Mouse (Mus musculus): ENCODE data around the gene Traf3ip2. TPM values are rescaled to one million over a fixed set of nuclear protein-coding genes. Genes with fewer than 3 reads are reported as not detected.

The Traf3ip2 gene
- total RNA-seq, 2 experiments from 2014 or later: not detected

GRCm38 (mm10) chr10:39629746-39630552 lies 17.2 kb downstream of the Traf3ip2 start:
- ATAC-seq (replicated peaks; ENCODE audit: low FRiP score, poor library complexity, severe bottlenecking): no peak

DNA sequence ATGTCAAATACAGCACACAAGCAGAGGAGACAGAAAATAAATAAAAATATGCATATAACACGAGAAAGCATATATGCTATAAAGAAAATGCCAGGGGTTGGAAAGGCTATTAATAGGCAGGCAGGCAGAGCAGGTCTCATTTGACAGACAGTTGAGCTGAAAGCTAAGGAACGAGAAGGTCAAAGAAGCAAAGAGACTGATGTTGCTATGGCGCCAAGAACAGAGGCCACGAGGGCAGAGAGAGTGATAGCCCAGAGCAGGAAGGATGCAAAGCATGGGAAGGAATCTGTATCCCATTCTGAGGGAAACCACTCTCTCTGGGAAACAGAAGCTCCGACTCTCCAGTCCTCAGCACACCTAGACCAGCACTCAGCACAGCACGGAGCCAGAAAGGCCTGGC lies 18.1 kb downstream of the Traf3ip2 start:
- ATAC-seq (replicated peaks; ENCODE audit: low FRiP score, poor library complexity, severe bottlenecking): no peak

- ATAC-seq (replicated peaks; ENCODE audit: low FRiP score, poor library complexity, severe bottlenecking): no peak
Observed at GRCm38 (mm10) chr10:39631627-39632026, 18.9 kb downstream of the Traf3ip2 start.

GRCm38 (mm10) chr10:39633379-39633778 lies 20.6 kb downstream of the Traf3ip2 start:
- ATAC-seq (replicated peaks; ENCODE audit: low FRiP score, poor library complexity, severe bottlenecking): no peak

DNA sequence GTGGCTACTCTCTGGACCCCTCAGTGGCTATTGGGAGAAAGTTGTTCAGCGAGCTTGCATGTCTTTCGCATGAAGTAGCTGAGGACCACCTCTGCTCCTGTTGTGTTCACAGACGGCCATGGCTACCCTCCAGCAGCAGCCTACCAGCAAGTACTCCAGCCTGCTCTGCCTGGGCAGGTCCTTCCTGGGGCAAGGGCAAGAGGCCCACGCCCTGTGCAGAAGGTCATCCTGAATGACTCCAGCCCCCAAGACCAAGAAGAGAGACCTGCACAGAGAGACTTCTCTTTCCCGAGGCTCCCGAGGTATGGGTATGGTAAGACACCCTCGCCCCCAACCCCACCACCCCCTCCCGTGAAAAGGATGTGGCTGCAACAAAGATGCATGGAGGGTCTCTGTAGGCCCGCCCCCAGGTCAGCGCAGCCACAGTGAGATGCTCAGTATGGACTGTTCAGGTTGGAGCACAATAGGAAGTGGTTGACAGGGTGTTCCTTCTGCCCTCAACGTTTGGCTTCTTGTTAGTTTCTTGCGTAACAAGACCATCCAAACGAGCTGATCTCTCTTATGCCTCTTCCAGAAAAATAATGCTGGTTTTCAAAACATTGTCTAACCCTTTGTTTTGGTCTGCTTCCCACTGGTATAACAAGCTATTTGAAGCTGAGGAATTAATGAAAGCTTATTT lies 21.8 kb downstream of the Traf3ip2 start:
- no peak for ATAC-seq (replicated peaks; ENCODE audit: low FRiP score, poor library complexity, severe bottlenecking)

GRCm38 (mm10) chr10:39638862-39639261 lies 26.1 kb downstream of the Traf3ip2 start:
- ATAC-seq (replicated peaks; ENCODE audit: low FRiP score, poor library complexity, severe bottlenecking): no peak

DNA sequence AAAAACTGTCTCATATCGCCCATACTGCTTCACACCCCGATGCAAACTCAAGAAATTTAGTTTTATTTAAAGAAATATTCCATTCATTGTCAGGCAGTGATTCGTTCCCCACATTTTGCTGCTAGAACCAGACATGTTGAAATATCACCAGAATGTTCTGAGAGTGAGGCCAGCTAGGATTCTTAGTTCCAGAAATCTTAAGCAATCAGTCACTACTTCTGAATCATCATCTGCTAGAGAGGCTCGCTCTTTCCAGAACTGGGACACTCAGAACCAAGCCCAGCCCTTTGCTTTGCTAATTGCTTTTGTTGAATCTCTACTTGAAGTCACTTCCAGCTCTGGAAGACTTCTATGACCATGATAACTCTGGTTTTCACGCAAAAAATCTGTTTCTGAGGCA lies 27.0 kb downstream of the Traf3ip2 start:
- no peak for ATAC-seq (replicated peaks; ENCODE audit: low FRiP score, poor library complexity, severe bottlenecking)

- no peak for ATAC-seq (replicated peaks; ENCODE audit: low FRiP score, poor library complexity, severe bottlenecking)
Observed at GRCm38 (mm10) chr10:39640817-39641226, 28.1 kb downstream of the Traf3ip2 start.

DNA sequence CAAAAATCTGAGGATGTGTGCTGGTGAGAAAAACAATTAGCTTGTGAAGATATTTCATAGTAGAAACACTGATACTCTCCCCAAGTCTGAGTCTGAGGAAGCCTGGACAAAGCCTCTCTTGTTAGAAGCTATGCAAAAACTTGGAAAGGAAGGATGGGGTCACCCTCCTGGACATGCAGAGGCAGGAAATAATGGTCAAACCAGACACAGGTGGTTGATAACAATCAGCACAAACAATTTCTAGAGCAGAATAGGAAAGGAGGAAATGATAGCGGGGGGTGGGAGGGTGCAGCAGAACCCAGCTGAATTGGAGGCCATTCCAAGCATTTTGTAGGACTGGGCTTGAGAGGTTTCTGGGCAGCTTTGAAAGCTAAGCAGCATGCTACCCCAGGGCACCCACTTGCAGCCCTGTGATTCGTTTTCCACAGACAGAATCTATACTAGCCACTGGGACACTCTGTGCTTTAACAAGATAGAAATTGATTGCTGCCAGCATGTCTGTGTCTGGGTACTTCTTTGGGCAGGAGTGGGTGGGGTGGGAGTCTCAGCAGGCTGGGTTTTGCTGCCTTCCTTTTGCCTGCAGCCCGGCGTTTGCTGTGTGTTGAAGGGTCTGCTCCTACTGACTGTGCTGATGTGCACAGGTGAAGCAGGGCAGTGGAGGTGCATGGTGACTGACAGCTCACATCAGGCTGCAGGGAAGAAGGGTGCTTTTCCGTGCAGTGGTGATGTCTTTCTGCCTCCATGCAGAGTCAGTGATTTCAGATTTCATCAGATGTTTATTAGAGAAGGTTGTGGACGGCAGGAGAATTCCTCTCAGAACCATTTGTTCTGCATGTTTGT lies 33.3 kb downstream of the Traf3ip2 start:
- ATAC-seq (replicated peaks; ENCODE audit: low FRiP score, poor library complexity, severe bottlenecking): no peak

GRCm38 (mm10) chr10:39646629-39647019 lies 33.9 kb downstream of the Traf3ip2 start:
- no peak for ATAC-seq (replicated peaks; ENCODE audit: low FRiP score, poor library complexity, severe bottlenecking)

- no peak for ATAC-seq (replicated peaks; ENCODE audit: low FRiP score, poor library complexity, severe bottlenecking)
Observed at GRCm38 (mm10) chr10:39647118-39647517, 34.4 kb downstream of the Traf3ip2 start.

DNA sequence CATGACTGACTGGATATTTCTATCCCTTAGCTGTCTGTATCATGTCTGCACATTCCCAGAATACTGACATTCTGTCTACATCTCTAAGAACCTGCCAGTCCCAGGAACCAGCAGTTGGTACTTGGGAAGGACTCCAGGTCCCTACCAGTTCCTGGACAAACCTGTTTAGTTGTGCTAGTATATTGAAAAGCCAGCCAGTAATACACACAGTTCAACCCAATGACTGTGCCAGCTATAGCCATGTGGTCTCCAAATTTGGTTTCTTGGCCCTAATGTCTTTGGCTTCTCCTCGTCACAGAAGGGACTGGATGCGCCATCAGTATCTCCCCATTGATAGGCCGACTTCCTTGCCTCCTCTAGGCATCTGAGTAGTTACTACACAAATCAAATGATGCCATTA lies 35.5 kb downstream of the Traf3ip2 start:
- no peak for ATAC-seq (replicated peaks; ENCODE audit: low FRiP score, poor library complexity, severe bottlenecking)

- ATAC-seq (replicated peaks; ENCODE audit: low FRiP score, poor library complexity, severe bottlenecking): no peak
Observed at GRCm38 (mm10) chr10:39649550-39649949, 36.8 kb downstream of the Traf3ip2 start.

- ATAC-seq (replicated peaks; ENCODE audit: low FRiP score, poor library complexity, severe bottlenecking): no peak
Observed at GRCm38 (mm10) chr10:39650316-39650715, 37.6 kb downstream of the Traf3ip2 start.

DNA sequence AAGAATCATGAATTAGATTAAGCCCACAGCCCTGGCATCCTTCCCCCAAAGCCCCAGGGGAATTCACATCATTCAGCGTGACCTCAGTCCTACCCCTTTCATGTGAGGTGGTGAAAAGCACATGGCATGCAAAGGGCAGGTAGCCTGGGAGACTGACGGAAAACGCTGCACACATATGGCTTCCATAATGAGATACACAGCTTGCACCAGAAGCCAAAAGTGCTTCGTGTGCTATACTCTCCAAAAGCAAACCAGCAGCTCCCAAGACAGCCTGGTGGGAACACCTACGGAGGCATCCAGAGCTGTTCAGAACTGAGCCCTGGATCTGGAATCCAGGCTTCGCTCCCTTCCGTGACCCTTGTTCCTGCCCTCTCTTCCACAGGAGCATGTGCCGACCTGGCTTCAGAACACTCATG lies 41.3 kb downstream of the Traf3ip2 start:
- no peak for ATAC-seq (replicated peaks; ENCODE audit: low FRiP score, poor library complexity, severe bottlenecking)

- ATAC-seq (replicated peaks; ENCODE audit: low FRiP score, poor library complexity, severe bottlenecking): no peak
Observed at GRCm38 (mm10) chr10:39658901-39659410, 46.2 kb downstream of the Traf3ip2 start.

DNA sequence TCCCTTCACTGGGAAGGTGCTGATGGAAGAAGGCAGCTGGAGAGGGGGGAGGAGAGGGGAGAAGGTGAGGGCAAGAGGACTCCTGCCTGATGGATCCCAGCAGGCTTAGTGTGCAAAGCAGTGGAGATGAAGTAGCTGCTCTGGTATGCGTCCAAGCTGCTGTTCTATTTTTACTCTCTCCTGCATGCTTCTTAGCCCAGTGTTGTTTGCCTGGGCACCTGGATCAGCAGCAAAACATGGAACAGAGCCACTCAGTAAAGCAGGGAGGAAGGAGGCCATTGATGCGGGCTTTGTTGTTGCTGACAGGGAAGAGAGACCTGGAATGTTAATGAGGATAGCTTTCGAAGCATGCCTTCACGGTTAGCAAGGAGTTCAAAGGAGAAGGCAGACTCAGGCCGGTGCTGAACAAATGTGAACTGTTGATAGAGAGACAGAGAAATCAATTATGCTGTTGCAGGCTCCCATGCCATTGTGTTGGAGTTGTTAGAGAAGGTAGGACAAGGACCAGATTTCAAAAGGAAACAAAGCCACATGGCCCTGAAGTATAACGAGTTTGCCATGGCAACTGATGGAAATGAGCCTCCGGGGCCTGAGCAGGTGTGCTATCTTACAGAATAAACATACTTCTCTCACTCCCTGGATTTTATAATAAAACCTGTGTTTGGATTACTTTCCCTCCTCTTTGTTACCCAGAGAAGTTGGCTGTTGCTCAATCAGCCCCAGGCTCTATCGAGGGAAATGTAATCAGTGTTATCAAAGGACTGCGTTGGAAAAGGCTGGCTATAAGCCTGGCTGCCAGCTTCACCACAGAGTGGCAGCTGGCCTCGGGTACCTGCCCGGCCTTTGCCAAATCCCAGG lies 46.9 kb downstream of the Traf3ip2 start:
- no peak for ATAC-seq (replicated peaks; ENCODE audit: low FRiP score, poor library complexity, severe bottlenecking)

DNA sequence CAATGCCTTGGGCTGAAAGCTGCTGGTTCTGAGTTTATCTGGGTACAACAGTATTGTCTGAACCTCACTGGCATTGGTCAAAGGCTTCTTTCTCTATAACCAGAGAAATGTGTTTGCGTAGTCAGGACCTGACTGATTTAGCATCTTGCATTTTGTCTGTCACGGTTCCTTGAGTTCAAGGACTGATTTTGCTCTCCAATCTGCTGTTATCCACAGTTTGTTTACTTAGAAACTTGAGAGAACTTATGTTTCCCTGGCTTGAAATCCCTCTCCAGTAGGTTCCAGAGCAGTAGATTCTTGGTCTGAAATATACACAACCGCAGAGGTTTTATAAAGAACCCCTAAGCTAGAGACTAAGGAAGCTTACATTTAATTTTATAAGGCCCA lies 47.5 kb downstream of the Traf3ip2 start:
- ATAC-seq (replicated peaks; ENCODE audit: low FRiP score, poor library complexity, severe bottlenecking): no peak

DNA sequence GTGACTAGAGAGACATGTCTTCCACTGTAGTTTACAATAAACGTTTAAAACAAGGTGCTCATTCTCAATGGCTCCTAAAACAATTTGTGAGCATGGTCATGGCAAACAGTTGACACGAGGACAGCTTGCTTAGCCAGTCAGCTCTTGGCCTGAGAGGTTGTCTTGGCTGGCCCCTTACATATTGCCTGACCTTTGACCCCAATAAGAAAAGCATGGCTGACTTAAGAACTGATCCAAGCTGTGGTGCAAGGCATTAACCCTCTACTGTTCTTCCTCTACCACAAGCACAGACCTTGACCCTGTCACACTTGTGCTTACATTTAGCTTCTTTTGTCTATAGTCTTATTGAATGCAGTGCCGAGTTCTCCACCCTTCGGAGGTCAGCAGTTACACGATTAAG lies 48.0 kb downstream of the Traf3ip2 start:
- ATAC-seq (replicated peaks; ENCODE audit: low FRiP score, poor library complexity, severe bottlenecking): no peak
